Mouse (Mus musculus) telencephalon, adult 2 months (tissue): ENCODE measurements around the gene Zdhhc18.

Experiments
- DNase-seq: peaks from one replicate; pipeline ENCODE4 v3.0.0-alpha.2; 2011; ENCODE audit warnings: low read depth, low spot score

Zdhhc18 gene

GRCm38 (mm10) chr4:133649989-133650699 lies at the start of gene Zdhhc18:
Gene Zdhhc18 (minus strand): TSS chr4:133650154.
- DNase-seq, result no peak

- DNase-seq, result no peak
These were observed 45.4 kb upstream of the Zdhhc18 start for GRCm38 (mm10) chr4:133695363-133695762.

GRCm38 (mm10) chr4:133690252-133690651 lies 40.3 kb upstream of the Zdhhc18 start:
- DNase-seq, result no peak

GRCm38 (mm10) chr4:133688417-133689067 lies 38.6 kb upstream of the Zdhhc18 start:
- peak; percentile 32 for DNase-seq

- no peak for DNase-seq
These were observed 37.2 kb upstream of the Zdhhc18 start for GRCm38 (mm10) chr4:133687126-133687525.

- no peak for DNase-seq
These were observed 36.6 kb upstream of the Zdhhc18 start for GRCm38 (mm10) chr4:133686512-133686911.

GRCm38 (mm10) chr4:133680206-133680786 lies 30.3 kb upstream of the Zdhhc18 start:
- DNase-seq, result no peak

- DNase-seq, result no peak
These were observed 29.7 kb upstream of the Zdhhc18 start for GRCm38 (mm10) chr4:133679629-133680028.

GRCm38 (mm10) chr4:133677266-133677665 lies 27.3 kb upstream of the Zdhhc18 start:
- no peak for DNase-seq

GRCm38 (mm10) chr4:133676189-133676588 lies 26.2 kb upstream of the Zdhhc18 start:
- DNase-seq, result no peak

GRCm38 (mm10) chr4:133675594-133676016 lies 25.7 kb upstream of the Zdhhc18 start:
- DNase-seq, result no peak

GRCm38 (mm10) chr4:133674331-133674695 lies 24.4 kb upstream of the Zdhhc18 start:
- DNase-seq, result no peak

GRCm38 (mm10) chr4:133673666-133674330 lies 23.8 kb upstream of the Zdhhc18 start:
- no peak for DNase-seq

GRCm38 (mm10) chr4:133672845-133673647 lies 23.1 kb upstream of the Zdhhc18 start:
- no peak for DNase-seq

GRCm38 (mm10) chr4:133671881-133672844 lies 22.2 kb upstream of the Zdhhc18 start, which contains the start of gene Pigv:
Gene Pigv (minus strand): TSS chr4:133672647.
- peak; percentile 86 for DNase-seq

- peak; percentile 65 for DNase-seq
These were observed 21.4 kb upstream of the Zdhhc18 start for GRCm38 (mm10) chr4:133671184-133671880.

GRCm38 (mm10) chr4:133669652-133670210 lies 19.8 kb upstream of the Zdhhc18 start:
- DNase-seq, result no peak

- DNase-seq, result no peak
These were observed 18.6 kb upstream of the Zdhhc18 start for GRCm38 (mm10) chr4:133668537-133668936.

GRCm38 (mm10) chr4:133666199-133666598 lies 16.2 kb upstream of the Zdhhc18 start:
- DNase-seq, result no peak
